Mouse (Mus musculus) C2C12 (cell line): Measurements from ENCODE around the gene Gnao1. TPM values are rescaled to one million over a fixed set of nuclear protein-coding genes. Genes with fewer than 3 reads are reported as not detected.
A peak's percentile ranks its signal among the peaks of the same experiment; 100 is the strongest.

Experiments
- H3K27me3 ChIP-seq: one replicate; pipeline ENCODE4 v1.6.1; 2011; ENCODE audit not compliant: control insufficient read depth, insufficient read depth, insufficient read length
- H3K36me3 ChIP-seq: one replicate; pipeline ENCODE4 v1.6.1; 2011; ENCODE audit not compliant: control insufficient read depth, insufficient read depth
- H3K4me3 ChIP-seq: one replicate; pipeline ENCODE4 v1.5.1; 2011; ENCODE audit warnings: mild to moderate bottlenecking, control low read depth; ENCODE audit not compliant: poor library complexity, insufficient read depth, severe bottlenecking
- H3K79me2 ChIP-seq: one replicate; pipeline ENCODE4 v1.6.1; 2011; ENCODE audit not compliant: control insufficient read depth, insufficient read depth
- H3K79me3 ChIP-seq: one replicate; pipeline ENCODE4 v1.6.1; 2011; ENCODE audit warnings: low read depth, control low read depth
- H3ac ChIP-seq: one replicate; pipeline ENCODE3; 2011; ENCODE audit warnings: low read depth; ENCODE audit not compliant: control insufficient read depth, insufficient read length
- CEBPB ChIP-seq: IDR thresholded peaks from one replicate; pipeline ENCODE4 v1.6.1; 2011; ENCODE audit warnings: low read depth, mild to moderate bottlenecking, control low read depth, moderate library complexity
- CTCF ChIP-seq: IDR thresholded peaks from one replicate; pipeline ENCODE4 v1.5.1; 2011; ENCODE audit not compliant: control insufficient read depth, insufficient read depth, insufficient read length
- FOSL1 ChIP-seq: IDR thresholded peaks from one replicate; pipeline ENCODE4 v1.8.0; 2011; ENCODE audit warnings: mild to moderate bottlenecking, low read length; ENCODE audit not compliant: poor library complexity, insufficient read depth, severe bottlenecking
- MAX ChIP-seq: IDR thresholded peaks from one replicate; pipeline ENCODE4 v1.6.1; 2011; ENCODE audit warnings: mild to moderate bottlenecking, control low read depth
- MYOD1 ChIP-seq: IDR thresholded peaks from one replicate; pipeline ENCODE4 v1.6.1; 2011; ENCODE audit warnings: low read depth; ENCODE audit not compliant: control insufficient read depth, insufficient read length
- MYOG ChIP-seq: IDR thresholded peaks from one replicate; pipeline ENCODE4 v1.6.1; 2011; ENCODE audit not compliant: control insufficient read depth, insufficient read length; ENCODE audit errors: extremely low read depth
- USF1 ChIP-seq: IDR thresholded peaks from one replicate; pipeline ENCODE4 v1.6.1; 2011; ENCODE audit warnings: low read depth, mild to moderate bottlenecking, control low read depth, moderate library complexity
- polyA plus RNA-seq: library from polyadenylated mRNA; unstranded; fragments of >200 nt; fragmentation: generic; extraction: Trizol; gene quantifications from one replicate; pipeline ENCODE4 v1.2.1, GENCODE M21; 2012; ENCODE audit warnings: missing spikeins

Gene Gnao1
- polyA plus RNA-seq, 1 experiment: 20.5 TPM

DNA sequence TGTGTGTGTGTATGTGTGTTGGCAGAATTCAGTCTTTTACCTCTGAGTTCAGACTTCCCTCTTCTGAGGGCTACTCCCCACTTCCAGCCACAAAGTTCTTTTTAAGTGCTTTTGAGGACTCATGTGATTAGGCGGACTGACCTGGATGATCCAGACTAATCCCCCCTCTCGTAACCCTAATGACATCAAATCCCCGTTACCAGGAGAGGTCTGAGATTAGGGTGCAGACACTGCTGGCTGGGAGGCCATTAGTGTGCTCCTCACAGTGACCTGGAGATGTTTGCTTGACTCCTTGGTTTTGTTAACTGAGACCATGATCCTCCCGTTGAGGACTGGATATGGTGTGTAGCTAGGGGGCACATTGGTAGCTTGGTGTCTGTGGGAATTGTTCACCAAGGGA is 30.7 kb downstream of the Gnao1 start:
- no peak for TF ChIP-seq FOSL1
- peaks cover 6% of the 10 kb centered on the region for H3K36me3 ChIP-seq
- H3K27me3 ChIP-seq: no peaks in the 10 kb centered on the region
- H3K4me3 ChIP-seq: no peak overlapping the region
- H3ac ChIP-seq: no peak overlapping the region
- H3K79me3 ChIP-seq: peaks cover 4% of the 10 kb centered on the region
- H3K79me2 ChIP-seq: peaks cover 12% of the 10 kb centered on the region

DNA sequence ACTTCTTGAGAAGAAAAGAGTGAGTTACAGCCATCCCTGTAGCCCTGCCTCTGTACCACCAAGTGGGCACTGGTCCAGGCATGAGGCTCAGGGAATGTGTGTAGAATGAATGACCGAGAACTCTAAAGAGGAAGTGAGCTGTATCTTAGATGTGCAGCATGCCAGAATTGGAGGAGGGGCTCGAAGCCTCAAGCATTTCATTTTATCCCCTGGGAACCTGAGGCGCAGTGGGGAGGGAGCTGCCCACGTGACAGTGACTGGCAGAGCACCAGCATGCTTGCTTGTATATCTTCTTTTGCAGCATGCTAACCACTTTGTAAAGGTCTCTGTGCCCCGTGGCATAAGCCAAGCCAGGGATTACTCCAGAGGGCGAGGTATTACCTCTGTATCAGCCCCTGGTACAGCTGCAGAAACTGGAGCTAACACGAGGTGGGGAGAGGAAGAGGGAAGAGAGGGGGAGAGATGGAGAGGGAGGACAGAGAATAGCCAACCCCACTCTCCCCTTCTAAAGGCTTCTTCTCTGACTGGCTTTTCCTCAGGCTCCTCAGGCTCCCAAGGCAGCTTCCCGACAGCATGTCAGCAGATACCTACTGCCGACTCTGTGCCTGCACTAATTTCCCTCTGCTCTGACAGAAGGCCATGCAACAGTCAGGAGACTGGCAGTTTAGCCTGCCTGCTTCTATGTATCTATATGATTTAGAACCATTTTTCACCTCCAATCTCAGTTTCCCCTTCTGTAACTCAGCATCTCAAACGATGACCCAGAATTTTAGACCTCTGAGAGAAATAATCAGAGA is 31.4 kb downstream of the Gnao1 start:
- Histone ChIP-seq H3K27me3 (no peaks in the 10 kb centered on the region), H3K79me2 (peaks cover 12% of the 10 kb centered on the region), H3ac (peak overlapping the region; percentile 48), H3K36me3 (peaks cover 6% of the 10 kb centered on the region), H3K4me3 (no peak overlapping the region), H3K79me3 (peaks cover 4% of the 10 kb centered on the region)
- no peak for TF ChIP-seq MYOD1
- no peak for TF ChIP-seq MYOG
- peak; percentile 99 for TF ChIP-seq USF1
- TF ChIP-seq MAX: peak; percentile 90

DNA sequence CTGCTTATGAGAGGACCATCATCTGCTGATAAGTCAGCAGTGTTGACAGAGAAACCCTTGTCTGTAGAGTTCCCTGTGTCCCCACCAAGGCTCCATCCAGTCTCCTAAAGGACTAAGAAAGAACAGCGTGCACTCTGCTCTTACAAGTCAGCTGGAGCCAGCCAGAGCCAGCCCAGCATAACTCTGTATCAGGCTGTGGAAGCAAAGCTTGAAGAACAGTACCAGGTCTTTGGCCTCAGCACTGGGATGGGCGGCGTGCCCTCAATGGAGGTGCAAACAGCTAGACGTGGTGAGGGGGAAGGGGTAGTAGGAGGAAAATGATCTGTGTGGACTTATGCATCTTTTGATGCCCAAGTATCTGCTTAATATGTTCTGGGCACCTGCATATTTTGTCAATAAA is 32.8 kb downstream of the Gnao1 start:
- Histone ChIP-seq H3K79me2 (peaks cover 12% of the 10 kb centered on the region), H3ac (no peak overlapping the region), H3K79me3 (peaks cover 4% of the 10 kb centered on the region), H3K4me3 (no peak overlapping the region), H3K27me3 (no peaks in the 10 kb centered on the region), H3K36me3 (no peaks in the 10 kb centered on the region)
- TF ChIP-seq MYOG (no peak), CTCF (no peak), CEBPB (no peak), MYOD1 (no peak), MAX (no peak), FOSL1 (no peak)

DNA sequence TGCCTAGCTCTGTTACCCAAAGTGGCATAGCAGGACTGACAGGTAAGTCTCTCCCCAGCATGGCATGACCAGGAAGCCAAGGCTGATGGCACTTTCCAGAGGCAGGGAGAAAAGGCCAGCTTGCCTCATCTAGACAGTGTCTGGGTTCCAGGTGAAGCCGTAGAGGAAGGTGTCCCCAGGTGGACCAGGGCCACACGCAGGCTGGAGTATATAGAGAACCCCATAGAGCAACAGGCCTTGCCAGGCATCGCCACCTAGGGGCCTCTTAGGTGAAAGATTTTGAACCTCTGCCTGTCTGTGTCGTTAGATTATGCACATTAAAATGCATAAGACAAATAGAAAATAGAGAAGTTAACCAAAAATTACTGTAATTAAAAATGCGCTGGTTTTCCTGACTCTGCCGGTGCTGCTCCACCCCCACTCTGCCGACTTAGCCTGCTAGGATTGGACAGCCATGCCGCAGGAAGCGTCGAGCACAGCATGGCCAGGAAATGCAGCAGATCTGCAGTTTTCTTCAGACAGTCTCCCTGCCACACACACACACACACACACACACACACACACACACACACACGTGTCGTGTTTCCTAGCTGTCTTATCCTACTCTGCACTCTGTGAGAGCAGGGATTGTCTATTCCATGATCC is 34.2 kb downstream of the Gnao1 start:
- Histone ChIP-seq H3K79me3 (peaks cover 2% of the 10 kb centered on the region), H3ac (no peak overlapping the region), H3K79me2 (peaks cover 12% of the 10 kb centered on the region), H3K27me3 (no peaks in the 10 kb centered on the region), H3K36me3 (no peaks in the 10 kb centered on the region), H3K4me3 (no peak overlapping the region)
- TF ChIP-seq CEBPB: no peak
- TF ChIP-seq USF1: no peak

DNA sequence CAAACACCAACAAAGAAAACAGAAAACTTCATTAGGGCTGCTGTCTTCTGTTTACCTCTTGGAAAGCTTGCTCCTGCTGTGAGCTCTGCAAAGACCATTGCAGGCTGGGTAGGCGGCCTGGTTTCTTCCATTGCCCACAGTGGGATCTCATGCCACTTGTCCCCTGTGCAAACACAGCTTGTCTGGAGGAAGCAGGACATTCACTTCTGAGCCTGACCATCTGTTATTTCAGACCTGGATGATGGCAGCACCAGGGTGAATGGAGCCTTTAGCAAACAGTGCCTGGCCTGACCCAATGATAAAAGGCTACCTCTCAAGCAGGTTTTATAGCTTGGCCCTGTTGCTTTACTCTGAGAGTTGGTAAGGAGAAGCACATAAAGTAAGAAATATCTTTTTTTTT is 35.4 kb downstream of the Gnao1 start:
- Histone ChIP-seq H3K36me3 (no peaks in the 10 kb centered on the region), H3K79me3 (peaks cover 2% of the 10 kb centered on the region), H3K27me3 (no peaks in the 10 kb centered on the region), H3ac (no peak overlapping the region), H3K4me3 (no peak overlapping the region), H3K79me2 (peaks cover 12% of the 10 kb centered on the region)
- TF ChIP-seq MYOD1: no peak
- no peak for TF ChIP-seq CEBPB
- TF ChIP-seq FOSL1: no peak
- no peak for TF ChIP-seq USF1
- no peak for TF ChIP-seq MYOG
- no peak for TF ChIP-seq MAX

DNA sequence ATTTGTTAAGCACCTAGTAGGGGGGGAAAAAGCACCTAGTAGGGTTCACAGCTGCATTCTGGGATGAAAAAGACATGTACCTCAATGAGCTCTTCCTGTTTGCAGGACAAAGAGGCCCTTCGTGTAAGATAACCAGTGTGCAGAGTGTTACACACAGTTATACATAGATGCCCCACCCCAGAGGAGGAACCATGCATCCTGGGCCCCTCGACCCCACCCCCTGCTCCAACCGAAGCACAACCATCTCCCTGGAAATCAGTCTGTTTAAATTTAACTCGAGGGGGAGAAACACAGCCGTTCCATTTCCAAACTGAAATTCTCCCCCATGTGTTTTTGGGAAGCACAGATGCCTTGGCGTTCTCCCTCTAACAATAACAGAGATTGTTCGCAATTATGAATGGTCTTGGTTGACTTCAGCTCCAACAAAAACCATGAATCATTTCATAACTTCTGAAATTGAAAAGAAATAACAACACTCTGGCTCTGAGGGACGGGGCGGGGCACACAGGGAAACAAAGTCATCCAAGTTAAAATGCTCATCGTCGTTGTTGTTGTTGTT is 42.4 kb downstream of the Gnao1 start:
- Histone ChIP-seq H3K79me3 (no peaks in the 10 kb centered on the region), H3ac (no peak overlapping the region), H3K36me3 (no peaks in the 10 kb centered on the region), H3K79me2 (no peaks in the 10 kb centered on the region), H3K27me3 (no peaks in the 10 kb centered on the region), H3K4me3 (no peak overlapping the region)
- TF ChIP-seq FOSL1 (no peak), MAX (no peak), CEBPB (no peak), CTCF (no peak), MYOD1 (no peak), USF1 (no peak), MYOG (no peak)
